Mouse (Mus musculus) spleen, adult 10 weeks (tissue): ENCODE measurements around the gene Satl1. TPM values are rescaled to one million over a fixed set of nuclear protein-coding genes. Genes with fewer than 3 reads are reported as not detected.

Experiments used
- polyA plus RNA-seq: library from polyadenylated mRNA; stranded (reverse); fragments of 350-450 nt; fragmentation: Illumina TruSeq; extraction: RNeasy Lipid Tissue Mini Kit (QIAGEN cat#74804); gene quantifications from one replicate; pipeline ENCODE4 v1.2.3, GENCODE M21; 2015; ENCODE audit warnings: low replicate concordance; ENCODE audit not compliant: insufficient read depth

The Satl1 gene
- not detected for polyA plus RNA-seq

DNA sequence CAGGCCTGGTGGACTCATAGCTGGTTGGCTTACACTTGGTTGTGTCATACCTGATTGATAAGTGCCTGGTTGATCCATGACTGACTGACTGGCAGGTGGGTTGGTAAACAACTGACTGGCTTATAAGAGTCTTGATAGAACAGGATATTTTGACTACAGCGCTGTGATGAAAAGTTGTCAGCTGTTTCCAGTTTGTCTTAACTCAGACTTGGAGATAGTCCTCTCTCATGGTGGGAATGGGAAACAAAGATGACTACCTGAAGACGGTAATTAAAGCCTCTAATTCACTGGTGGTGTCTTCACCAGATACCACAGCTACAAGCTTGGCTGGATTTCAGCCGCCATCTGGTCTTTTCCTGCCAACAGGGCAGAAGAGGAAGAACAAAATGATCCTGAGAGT, at the start of gene Satl1:
Gene Satl1, minus strand, starts transcription at position 101 of the 400 bp plus-strand sequence.

Other genes with a start within 250 kb of the Satl1 start
- not detected for gene 4933403O08Rik, start 167.7 kb downstream of the Satl1 start, polyA plus RNA-seq
- 27.8 TPM for gene Apool, start 95.4 kb downstream of the Satl1 start, polyA plus RNA-seq
- not detected for gene 2010106E10Rik, start 88.5 kb upstream of the Satl1 start, polyA plus RNA-seq
- gene Zfp711, start 193.7 kb upstream of the Satl1 start, polyA plus RNA-seq = 0.58 TPM